Mouse (Mus musculus) spleen, postnatal 36 days (tissue): ENCODE measurements around the gene Armc5.

Source experiments
- DNase-seq, 2 experiments: peaks; one replicate each; pipeline ENCODE4 v3.0.0; 2022; ENCODE audit warnings: low spot score in 2 of 2, mixed read lengths in 1 of 2

The Armc5 gene

DNA sequence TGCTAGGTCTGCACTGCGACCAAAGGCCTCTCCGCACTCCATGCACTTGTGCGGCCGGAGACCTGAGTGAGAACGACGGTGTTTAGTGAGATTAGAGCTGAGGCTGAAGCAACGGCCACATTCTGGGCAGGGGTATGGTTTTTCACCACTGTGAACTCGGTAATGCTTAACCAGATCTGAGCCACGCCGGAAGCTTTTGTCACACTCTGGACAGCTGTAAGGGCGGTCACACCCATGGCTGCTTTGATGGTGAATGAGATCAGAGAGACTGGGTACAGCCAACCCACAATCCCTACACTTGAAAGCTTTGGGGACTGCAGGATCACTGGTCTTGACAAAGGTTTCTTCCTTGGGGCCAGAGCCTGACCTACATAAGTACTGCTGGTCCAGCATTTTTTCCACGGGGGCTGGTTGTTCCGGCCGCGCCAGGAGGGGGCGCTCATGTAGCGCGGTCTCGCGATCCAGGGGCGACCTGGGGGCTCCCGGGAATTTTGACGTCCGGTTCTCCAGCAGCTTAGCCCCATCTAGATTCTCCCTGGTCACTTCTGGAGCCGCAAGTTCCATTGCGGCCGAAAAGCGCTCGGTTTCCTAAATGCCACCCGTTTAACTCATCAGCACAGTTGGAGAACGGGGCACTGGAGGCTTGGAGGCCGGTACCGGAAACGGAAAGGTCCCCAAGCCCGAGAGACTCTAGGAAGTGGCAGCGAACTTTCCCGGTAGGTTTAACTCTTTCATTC is at the start of gene Armc5:
TSS of gene Armc5 (plus strand) at position 487 of the 737 bp plus-strand sequence.
- DNase-seq: peak; percentile 70 to 76

DNA sequence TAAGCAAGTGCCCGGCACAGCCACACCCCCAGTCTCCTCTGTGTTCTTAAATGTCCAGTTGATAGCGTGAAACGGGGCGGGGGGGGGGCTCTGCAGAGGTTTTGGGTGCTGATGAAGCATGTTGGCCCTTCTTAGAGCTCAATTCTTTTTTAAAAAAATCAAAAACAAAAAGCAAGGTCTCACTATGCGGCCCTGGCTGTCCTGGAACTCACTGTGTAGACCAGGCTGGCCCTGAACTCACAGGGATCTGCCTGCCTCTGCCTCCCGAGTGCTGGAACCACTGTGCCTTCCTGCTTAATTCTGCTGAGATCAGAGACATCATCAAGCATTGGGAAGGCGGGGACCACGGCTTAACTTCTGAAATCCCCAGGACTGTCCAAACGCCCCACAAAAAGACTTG is 35.5 kb upstream of the Armc5 start:
- no peak for DNase-seq

- no peak for DNase-seq
Measured at GRCm38 (mm10) chr7:128203071-128203470, 34.1 kb upstream of the Armc5 start.

DNA sequence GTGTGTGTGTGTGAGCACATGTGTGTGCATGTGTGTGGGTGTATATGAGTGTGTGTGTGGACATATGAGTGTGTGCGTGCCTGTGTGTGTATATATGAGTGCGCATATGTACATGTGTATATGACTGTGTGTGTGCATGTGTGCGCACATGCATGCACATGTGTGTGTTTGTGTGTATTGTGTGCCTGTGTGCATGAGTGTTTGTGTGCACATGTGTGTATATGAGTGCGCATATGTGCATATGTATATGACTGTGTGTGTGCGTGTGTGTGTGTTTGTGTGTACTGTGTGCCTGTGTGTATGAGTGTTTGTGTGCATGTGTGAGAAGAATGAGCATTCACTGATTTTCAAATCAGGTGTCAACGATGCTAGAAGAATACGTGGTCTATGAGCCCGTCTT is 33.0 kb upstream of the Armc5 start:
- DNase-seq: no peak

- DNase-seq: no peak
Measured at GRCm38 (mm10) chr7:128205695-128206094, 31.4 kb upstream of the Armc5 start.

GRCm38 (mm10) chr7:128206152-128206551 is 31.0 kb upstream of the Armc5 start, which contains the start of gene Cox6a2:
Gene Cox6a2, minus strand, starts transcription at chr7:128206387.
- DNase-seq: no peak

DNA sequence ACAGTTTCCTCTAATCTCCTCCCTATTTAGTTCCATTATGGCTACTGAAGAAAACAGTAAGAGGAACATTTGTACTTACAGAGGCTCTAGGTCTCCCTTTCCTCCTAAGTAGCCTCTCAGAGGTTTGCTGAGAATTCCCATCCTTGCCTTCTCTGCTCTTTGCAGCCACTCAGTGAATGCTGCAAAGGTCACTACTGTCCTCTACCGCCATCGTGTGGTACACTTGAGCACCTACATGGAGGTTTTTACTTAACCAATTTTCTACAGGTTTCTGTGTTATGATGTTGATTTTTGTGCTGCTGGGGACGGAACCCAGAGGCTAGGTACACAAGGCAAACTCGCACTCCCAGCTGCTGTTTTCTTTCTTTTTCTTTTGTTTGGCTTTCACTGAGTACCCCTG is 29.0 kb upstream of the Armc5 start:
- peak; percentile 43 to 59 for DNase-seq

- DNase-seq: no peak
Measured at GRCm38 (mm10) chr7:128209826-128210225, 27.3 kb upstream of the Armc5 start.

DNA sequence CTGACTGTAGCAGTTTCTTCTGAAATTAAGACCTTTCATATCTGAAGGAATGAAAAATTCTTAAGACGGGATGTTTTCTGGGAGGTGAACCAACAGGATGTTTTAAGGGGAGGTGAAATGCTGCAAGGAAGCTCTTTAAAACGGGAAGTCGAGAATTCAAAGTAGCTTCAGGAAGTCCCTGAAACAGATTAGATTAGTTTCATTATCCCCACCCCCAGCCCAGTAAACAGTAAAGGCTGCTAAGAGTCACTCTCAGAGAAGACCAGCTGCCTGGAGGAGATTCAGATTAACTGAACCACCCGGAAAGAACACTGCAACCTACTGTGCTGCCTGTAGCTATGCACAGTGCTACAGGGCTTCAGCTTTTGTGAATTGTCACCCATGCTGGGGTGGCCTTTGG is 17.2 kb upstream of the Armc5 start:
- no peak for DNase-seq

GRCm38 (mm10) chr7:128220936-128221335 is 16.2 kb upstream of the Armc5 start:
- DNase-seq: no peak

DNA sequence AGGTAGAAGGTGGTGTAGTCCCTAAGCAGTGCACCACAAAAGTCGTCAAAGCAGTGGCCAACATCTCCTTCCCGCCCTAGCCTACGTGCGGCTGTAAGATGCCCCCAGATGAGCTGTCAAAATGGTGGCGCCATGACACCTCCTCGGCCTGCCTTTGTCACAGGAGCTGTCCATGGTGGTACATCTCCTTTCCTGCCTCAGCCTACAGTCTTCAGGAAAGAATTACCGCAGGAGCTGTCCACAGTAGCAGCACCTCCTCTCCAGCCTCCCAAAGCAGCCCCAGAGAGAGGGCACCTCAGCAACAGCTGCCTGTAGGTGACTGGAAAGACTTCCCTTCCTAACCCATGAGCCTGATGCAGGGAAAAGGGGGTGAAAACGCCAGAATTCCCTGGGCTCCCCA is 5.4 kb upstream of the Armc5 start:
- DNase-seq: no peak

DNA sequence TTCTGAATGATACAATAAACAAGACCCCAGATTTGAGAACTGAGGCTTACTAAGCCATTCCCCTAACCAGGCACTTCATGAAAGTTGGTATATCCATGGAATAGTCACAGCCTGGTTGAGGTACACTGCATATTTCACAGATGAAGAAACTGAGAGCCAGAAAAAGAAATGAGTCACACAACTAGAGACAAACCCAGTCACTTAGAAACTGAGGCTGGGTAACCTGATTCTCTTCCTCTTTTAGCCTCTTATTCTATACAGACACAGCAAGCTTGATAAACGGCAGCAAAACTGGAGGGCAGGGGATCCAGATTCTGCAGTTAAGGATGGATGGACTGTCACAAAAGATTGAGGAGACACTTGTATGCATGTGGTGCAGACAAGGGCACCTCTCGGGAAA is 2.3 kb upstream of the Armc5 start:
- no peak for DNase-seq

DNA sequence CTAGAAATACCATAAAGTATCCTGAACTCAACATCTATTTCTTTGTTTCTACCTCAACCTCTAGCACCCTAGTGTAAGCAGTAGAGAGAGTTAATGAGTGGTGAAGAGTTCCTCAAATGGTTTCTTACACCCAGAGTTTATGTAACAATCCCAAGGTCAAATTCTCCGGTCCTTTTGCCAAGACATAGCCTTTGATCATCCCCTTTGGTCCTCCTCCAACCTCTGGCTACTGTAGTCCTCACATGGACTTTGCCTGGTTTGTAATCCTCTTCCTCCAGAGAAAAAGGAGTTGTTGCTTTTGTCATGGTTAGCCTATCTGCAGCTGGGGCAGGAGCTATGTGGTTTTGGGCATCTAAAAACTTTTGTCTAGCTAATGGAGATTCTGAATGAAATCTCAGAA is 1.7 kb upstream of the Armc5 start:
- no peak for DNase-seq

DNA sequence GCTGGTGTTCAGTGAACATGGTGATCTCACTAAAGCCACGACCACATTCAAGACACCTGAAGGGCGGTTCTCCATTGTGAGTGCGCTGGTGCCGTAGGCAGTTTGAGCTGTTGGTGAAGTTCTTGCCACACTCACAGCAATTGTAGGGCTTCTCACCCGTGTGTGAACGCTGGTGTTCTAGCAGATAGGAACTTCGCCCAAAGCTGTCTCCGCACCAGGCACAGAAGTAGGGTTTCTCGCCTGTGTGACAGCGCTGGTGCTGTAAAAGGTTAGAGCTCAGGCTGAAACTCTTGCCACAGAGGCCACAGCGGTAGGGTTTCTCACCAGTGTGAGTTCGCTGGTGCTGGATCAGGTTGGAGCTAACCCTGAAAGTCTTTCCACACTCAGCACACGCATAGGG is 716 bp upstream of the Armc5 start:
- no peak for DNase-seq

GRCm38 (mm10) chr7:128237593-128237926 is 418 bp downstream of the Armc5 start:
- DNase-seq: no peak

GRCm38 (mm10) chr7:128237927-128238778 is 1.0 kb downstream of the Armc5 start, which contains the start of gene 9130023H24Rik:
Gene 9130023H24Rik, minus strand, starts transcription at chr7:128238031.
- peak; percentile 100 for DNase-seq

DNA sequence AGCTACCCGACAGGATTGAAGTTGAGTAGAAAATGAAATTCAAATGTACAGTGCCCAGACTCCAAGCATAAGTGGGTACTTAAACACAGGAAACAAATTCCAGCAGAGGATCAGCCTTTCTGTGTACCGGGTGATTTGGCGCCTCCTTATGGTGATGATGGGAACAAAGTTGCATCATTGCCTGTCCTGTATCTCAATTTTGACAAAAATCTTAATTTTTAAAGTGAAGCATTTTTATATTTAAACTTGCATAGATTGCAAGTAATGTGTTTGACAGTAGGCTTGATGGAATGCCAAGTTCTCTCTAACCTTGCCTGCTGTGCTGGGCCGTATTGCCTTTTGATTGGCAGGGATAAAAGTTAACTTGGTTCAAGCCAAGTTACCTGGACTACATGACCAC is 1.8 kb downstream of the Armc5 start:
- DNase-seq: peak; percentile 32 to 54

- DNase-seq: no peak
Measured at GRCm38 (mm10) chr7:128240131-128240784, 3.1 kb downstream of the Armc5 start.

DNA sequence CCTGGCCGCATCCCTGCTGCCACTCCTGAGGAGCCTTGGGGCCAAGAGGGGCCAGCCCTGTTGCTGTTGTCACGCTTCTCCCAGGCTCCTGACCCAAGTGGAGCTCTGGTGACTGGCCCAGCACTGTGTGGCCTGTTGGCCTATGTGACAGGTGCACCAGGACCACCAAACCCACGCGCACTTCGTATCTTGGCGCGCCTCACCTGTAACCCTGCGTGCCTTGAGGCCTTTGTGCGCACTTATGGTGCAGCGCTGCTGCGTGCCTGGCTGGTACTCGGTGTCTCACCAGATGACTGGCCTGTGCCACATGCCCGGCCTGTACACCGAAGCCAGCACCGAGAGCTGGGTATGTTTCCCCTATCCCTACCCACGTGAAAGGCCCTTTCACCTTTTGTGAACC is 5.2 kb downstream of the Armc5 start:
- DNase-seq: no peak

GRCm38 (mm10) chr7:128243921-128244320 is 6.8 kb downstream of the Armc5 start:
- DNase-seq: no peak

GRCm38 (mm10) chr7:128244410-128245025 is 7.4 kb downstream of the Armc5 start:
- DNase-seq: no peak

DNA sequence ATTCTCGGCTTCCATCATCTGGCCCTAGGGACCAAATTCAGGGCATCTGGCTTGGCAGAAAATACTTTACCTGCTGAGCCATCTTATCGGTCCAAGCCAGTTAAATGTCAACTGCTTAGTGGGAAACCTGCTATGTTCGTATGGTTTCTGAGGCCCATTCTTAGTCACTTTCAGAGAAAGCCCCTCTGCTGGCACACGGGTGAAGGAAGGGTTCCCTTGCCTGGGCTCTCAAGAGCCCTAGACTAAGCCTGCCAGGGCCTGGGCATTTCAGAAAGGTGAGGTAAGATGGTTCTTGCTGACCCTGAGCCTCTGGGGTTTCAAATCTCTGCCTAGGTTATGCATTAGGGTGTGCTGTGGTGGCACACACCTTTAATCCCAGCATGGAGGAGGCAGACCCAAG is 8.4 kb downstream of the Armc5 start:
- DNase-seq: no peak
